Mouse (Mus musculus): Measurements from ENCODE around the gene Stk16.

DNA sequence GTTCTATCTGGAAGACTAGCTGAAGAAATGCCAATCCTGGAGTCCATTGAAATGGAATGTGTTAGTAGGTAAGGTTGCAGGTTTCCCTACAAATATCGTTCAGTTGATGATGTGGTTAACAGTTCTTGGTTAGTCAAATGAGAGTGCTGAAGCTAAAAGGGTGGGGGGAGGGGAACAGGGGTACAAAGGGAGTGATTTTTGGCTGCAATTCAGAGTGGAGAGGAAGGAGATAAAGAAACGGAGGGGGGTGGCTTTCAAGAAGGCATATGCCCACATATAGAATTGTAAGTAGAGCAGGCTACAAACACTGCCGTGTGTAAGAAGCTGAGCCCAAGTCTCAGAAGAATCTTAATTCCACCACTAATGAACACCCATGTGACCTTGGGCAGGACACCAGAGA lies 14.8 kb downstream of the Stk16 start:
- no peak for TF ChIP-seq CTCF (IDR thresholded peaks at IDR 0.05)
- TF ChIP-seq EP300 (IDR thresholded peaks at IDR 0.05; ENCODE audit: insufficient read depth, low read depth, low read length), result no peak
- no peak for TF ChIP-seq POLR2A (IDR thresholded peaks at IDR 0.05; ENCODE audit: insufficient read depth, low read depth, low read length)
